20 mouse cellular contexts compared by ENCODE assay signal in the genomic region with DNA sequence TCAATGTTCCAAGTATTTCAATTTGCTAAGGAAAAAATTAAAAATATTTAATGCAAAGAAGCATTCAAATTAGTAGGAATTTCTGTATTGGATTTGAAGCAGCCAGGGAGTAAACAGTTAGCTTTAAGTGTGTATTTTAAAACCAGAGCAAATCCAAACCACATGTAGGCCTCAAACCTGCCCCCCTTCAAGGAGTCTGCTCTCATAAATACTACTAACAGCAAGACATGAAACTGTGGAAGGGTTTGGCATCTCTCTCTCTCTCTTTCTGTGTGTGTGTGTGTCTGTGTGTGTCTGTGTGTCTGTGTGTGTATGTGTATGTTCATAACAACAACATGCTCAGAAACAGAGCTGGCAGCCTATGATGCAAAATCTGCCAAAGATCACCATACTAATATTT.
DNase-seq lines count a peak whose midpoint lies in the region; ATAC-seq lines count a peak whose summit lies in the region.
"Had no signal": no experiment of that assay in that cellular context is flagged by ENCODE, and none has a peak within 500 bp of the region (broad histone marks: within the 10 kb centered on the region; RNA-seq: fewer than 3 reads in every experiment).

No protein-coding gene starts in this region.

- no peaks in the 10 kb centered on the region for H3K36me3 ChIP-seq in embryonic facial prominence, embryonic 11.5 days (replicated peaks; ENCODE audit: control insufficient read depth, insufficient read depth, low read depth, low read length)
- no peaks in the 10 kb centered on the region for H3K36me3 ChIP-seq in embryonic facial prominence, embryonic 10.5 days (replicated peaks)
- no peaks in the 10 kb centered on the region for H3K36me3 ChIP-seq in embryonic facial prominence, embryonic 14.5 days (ENCODE audit: control insufficient read depth, insufficient read depth, low read length)
- H3K36me3 ChIP-seq in limb, embryonic 11.5 days (ENCODE audit: control insufficient read depth, insufficient read depth, low read length), result no peaks in the 10 kb centered on the region
- H3K36me3 ChIP-seq in heart, embryonic 10.5 days, result no peaks in the 10 kb centered on the region
- H3K36me3 ChIP-seq: forebrain, embryonic 15.5 days; heart, embryonic 13.5 days; hindbrain, embryonic 15.5 days had no signal

- H3K4me2 ChIP-seq in embryonic facial prominence, embryonic 11.5 days (ENCODE audit: low read depth, low read length), result no peak overlapping the region
- no peak overlapping the region for H3K4me2 ChIP-seq in embryonic facial prominence, embryonic 14.5 days (ENCODE audit: low read depth, low read length)
- H3K4me2 ChIP-seq in limb, embryonic 11.5 days (ENCODE audit: low read depth, severe bottlenecking), result no peak overlapping the region
- H3K4me2 ChIP-seq: forebrain, embryonic 15.5 days; heart, embryonic 13.5 days; hindbrain, embryonic 15.5 days had no signal

- H3K9me3 ChIP-seq in embryonic facial prominence, embryonic 11.5 days (replicated peaks; ENCODE audit: control insufficient read depth, low read length), result no peaks in the 10 kb centered on the region
- H3K9me3 ChIP-seq in embryonic facial prominence, embryonic 10.5 days, result no peaks in the 10 kb centered on the region
- H3K9me3 ChIP-seq in embryonic facial prominence, embryonic 14.5 days (ENCODE audit: control insufficient read depth, low read length), result 0 out of 2 replicates have a peak, but pooled peaks cover 1% of the 10 kb centered on the region
- no peaks in the 10 kb centered on the region for H3K9me3 ChIP-seq in limb, embryonic 11.5 days (ENCODE audit: control insufficient read depth, low read length)
- no peaks in the 10 kb centered on the region for H3K9me3 ChIP-seq in heart, embryonic 10.5 days
- H3K9me3 ChIP-seq: forebrain, embryonic 15.5 days; heart, embryonic 13.5 days; hindbrain, embryonic 15.5 days had no signal

- no peaks in the 10 kb centered on the region for H3K4me1 ChIP-seq in embryonic facial prominence, embryonic 11.5 days (ENCODE audit: control insufficient read depth, insufficient read depth, low read length)
- H3K4me1 ChIP-seq in embryonic facial prominence, embryonic 10.5 days, result peaks cover 3% of the 10 kb centered on the region; the same call in 1 of the 2 replicates
- peaks cover 5% of the 10 kb centered on the region; the same call in 1 of the 2 replicates for H3K4me1 ChIP-seq in embryonic facial prominence, embryonic 14.5 days (ENCODE audit: control insufficient read depth, insufficient read depth, low read length)
- peaks cover 8% of the 10 kb centered on the region; the same call in 1 of the 2 replicates for H3K4me1 ChIP-seq in limb, embryonic 11.5 days (ENCODE audit: control insufficient read depth, insufficient read depth, low read length)
- no peaks in the 10 kb centered on the region for H3K4me1 ChIP-seq in heart, embryonic 10.5 days
- H3K4me1 ChIP-seq: forebrain, embryonic 15.5 days; heart, embryonic 13.5 days; hindbrain, embryonic 15.5 days had no signal

- DNase-seq in embryonic facial prominence, embryonic 11.5 days (ENCODE audit: low spot score), result peak; percentile 58
- no peak for DNase-seq in embryonic facial prominence, embryonic 10.5 days (ENCODE audit: low spot score)
- DNase-seq in adipocyte (ENCODE audit: low spot score), result peak; percentile 16
- DNase-seq in embryonic facial prominence, embryonic 14.5 days (ENCODE audit: low spot score), result peak; percentile 82
- peak; percentile 35 for DNase-seq in limb, embryonic 11.5 days (ENCODE audit: low spot score)
- DNase-seq in ovary, postnatal 36 days (ENCODE audit: low spot score), result no peak
- no peak for DNase-seq in gastrocnemius, postnatal 4 days (ENCODE audit: low spot score in 2 of 2)
- DNase-seq in heart, embryonic 10.5 days (ENCODE audit: low spot score), result no peak
- DNase-seq: adrenal gland, adult 8-10 months; adrenal gland, postnatal 36 days; cerebellum, adult 2 months; cerebellum, postnatal 10 days; gastrocnemius, postnatal 10 days; heart, postnatal 36 days had no signal

- H3K4me3 ChIP-seq in embryonic facial prominence, embryonic 11.5 days (ENCODE audit: low read depth, low read length), result no peak overlapping the region
- no peak overlapping the region for H3K4me3 ChIP-seq in embryonic facial prominence, embryonic 10.5 days
- no peak overlapping the region for H3K4me3 ChIP-seq in embryonic facial prominence, embryonic 14.5 days (ENCODE audit: low read depth, low read length)
- H3K4me3 ChIP-seq in limb, embryonic 11.5 days (ENCODE audit: low read depth, low read length), result no peak overlapping the region
- H3K4me3 ChIP-seq in heart, embryonic 10.5 days, result no peak overlapping the region
- H3K4me3 ChIP-seq: forebrain, embryonic 15.5 days; heart, embryonic 13.5 days; hindbrain, embryonic 15.5 days had no signal

- no peak overlapping the region for H3K9ac ChIP-seq in embryonic facial prominence, embryonic 11.5 days (replicated peaks; ENCODE audit: low read length)
- H3K9ac ChIP-seq in embryonic facial prominence, embryonic 14.5 days (ENCODE audit: low read depth, low read length), result no peak overlapping the region
- H3K9ac ChIP-seq in limb, embryonic 11.5 days (ENCODE audit: low read length), result no peak overlapping the region
- H3K9ac ChIP-seq: forebrain, embryonic 15.5 days; heart, embryonic 13.5 days; hindbrain, embryonic 15.5 days had no signal

- no peaks in the 10 kb centered on the region for H3K27me3 ChIP-seq in embryonic facial prominence, embryonic 11.5 days (ENCODE audit: control insufficient read depth, insufficient read depth, low read length)
- H3K27me3 ChIP-seq in embryonic facial prominence, embryonic 10.5 days (replicated peaks; ENCODE audit: low read depth, poor library complexity, severe bottlenecking), result no peaks in the 10 kb centered on the region
- H3K27me3 ChIP-seq in embryonic facial prominence, embryonic 14.5 days (replicated peaks; ENCODE audit: control insufficient read depth, insufficient read depth, low read length), result no peaks in the 10 kb centered on the region
- no peaks in the 10 kb centered on the region for H3K27me3 ChIP-seq in limb, embryonic 11.5 days (ENCODE audit: control insufficient read depth, insufficient read depth, low read length)
- no peaks in the 10 kb centered on the region for H3K27me3 ChIP-seq in heart, embryonic 10.5 days (ENCODE audit: insufficient read depth, poor library complexity, severe bottlenecking)
- H3K27me3 ChIP-seq: CH12.LX; forebrain, embryonic 15.5 days; heart, embryonic 13.5 days; hindbrain, embryonic 15.5 days; Patski had no signal

- no peak for ATAC-seq in embryonic facial prominence, embryonic 11.5 days (replicated peaks; ENCODE audit: insufficient number of reproducible peaks, low FRiP score, low TSS enrichment, low read depth)
- ATAC-seq in embryonic facial prominence, embryonic 14.5 days (ENCODE audit: low read depth), result 0 out of 2 replicates have a peak, but pooled peaks have one; percentile 22
- no peak for ATAC-seq in limb, embryonic 11.5 days (ENCODE audit: insufficient number of reproducible peaks, low FRiP score, low TSS enrichment, low read depth)
- ATAC-seq: forebrain, embryonic 15.5 days; intestine, postnatal 0 days; Patski had no signal

- H3K27ac ChIP-seq in embryonic facial prominence, embryonic 11.5 days (replicated peaks; ENCODE audit: low read depth, low read length), result no peak overlapping the region
- no peak overlapping the region for H3K27ac ChIP-seq in embryonic facial prominence, embryonic 10.5 days (replicated peaks)
- no peak overlapping the region; the same call in 1 of the 2 replicates for H3K27ac ChIP-seq in embryonic facial prominence, embryonic 14.5 days (replicated peaks; ENCODE audit: low read depth, low read length)
- peak overlapping the region; percentile 56; the same call in 1 of the 2 replicates for H3K27ac ChIP-seq in limb, embryonic 11.5 days (replicated peaks; ENCODE audit: low read depth, low read length)
- H3K27ac ChIP-seq in heart, embryonic 10.5 days, result no peak overlapping the region
- H3K27ac ChIP-seq: forebrain, embryonic 15.5 days; heart, embryonic 13.5 days; hindbrain, embryonic 15.5 days had no signal

Comparison
In these comparisons a context has a peak if more than half of its experiments do, and no peak if none do; other contexts are left out.
1. DNase-seq: peak in embryonic facial prominence, embryonic 11.5 days (single experiment), adipocyte (single experiment), embryonic facial prominence, embryonic 14.5 days (single experiment) and limb, embryonic 11.5 days (single experiment); none in embryonic facial prominence, embryonic 10.5 days (single experiment), ovary, postnatal 36 days (single experiment), gastrocnemius, postnatal 4 days (0 of 2) and heart, embryonic 10.5 days (single experiment).